Mouse (Mus musculus) ES-Bruce4 (cell line): ENCODE data around the gene Cct7. TPM values are rescaled to one million over a fixed set of nuclear protein-coding genes. Genes with fewer than 3 reads are reported as not detected.
A peak's percentile ranks its signal among the peaks of the same experiment; 100 is the strongest.

ENCODE experiments used
- H3K27ac ChIP-seq: 2 replicates; pipeline ENCODE4 v1.5.1; 2012; ENCODE audit warnings: low read length, inconsistent platforms; ENCODE audit not compliant: insufficient read depth
- H3K27me3 ChIP-seq: 2 replicates; pipeline ENCODE4 v1.6.1; 2012; ENCODE audit warnings: mild to moderate bottlenecking, low read length, inconsistent platforms; ENCODE audit not compliant: control insufficient read depth, poor library complexity, insufficient read depth, severe bottlenecking
- H3K36me3 ChIP-seq: 2 replicates; pipeline ENCODE4 v1.6.1; 2012; ENCODE audit warnings: inconsistent platforms, mild to moderate bottlenecking, low read length, moderate library complexity; ENCODE audit not compliant: control insufficient read depth, poor library complexity, insufficient read depth, severe bottlenecking
- H3K4me1 ChIP-seq: one replicate; pipeline ENCODE4 v1.8.1; 2011; ENCODE audit warnings: low read length; ENCODE audit not compliant: control insufficient read depth, insufficient read depth
- H3K4me3 ChIP-seq: 2 replicates; pipeline ENCODE4 v1.5.1; 2011; ENCODE audit warnings: low read depth, mild to moderate bottlenecking, low read length
- H3K9ac ChIP-seq: 2 replicates; pipeline ENCODE4 v1.6.1; 2012; ENCODE audit warnings: low read depth, mild to moderate bottlenecking, inconsistent platforms; ENCODE audit not compliant: poor library complexity, severe bottlenecking
- H3K9me3 ChIP-seq: replicated peaks from 2 replicates; pipeline ENCODE4 v1.6.1; 2012; ENCODE audit warnings: mild to moderate bottlenecking, low read length, inconsistent platforms; ENCODE audit not compliant: control insufficient read depth, poor library complexity, insufficient read depth, severe bottlenecking
- CTCF ChIP-seq: IDR thresholded peaks from one replicate; pipeline ENCODE4 v1.8.1; 2011; ENCODE audit warnings: low read depth, low read length
- EP300 ChIP-seq: IDR thresholded peaks from 2 replicates; pipeline ENCODE4 v1.6.1; 2011; ENCODE audit warnings: low read depth, low read length; ENCODE audit not compliant: insufficient read depth
- POLR2A ChIP-seq: IDR thresholded peaks from one replicate; pipeline ENCODE4 v1.8.1; 2011; ENCODE audit warnings: low read length; ENCODE audit not compliant: insufficient read depth
- polyA plus RNA-seq: library from polyadenylated mRNA; stranded (reverse); fragments of >200 nt; gene quantifications from 2 replicates; pipeline ENCODE4 v1.2.4, GENCODE M21; 2011; ENCODE audit warnings: low read depth; ENCODE audit not compliant: missing spikeins, insufficient read depth, insufficient read length

Cct7 gene
- polyA plus RNA-seq, 1 experiment = 467 TPM

- H3K9ac ChIP-seq = peak within 1 kb of the TSS; percentile 83
- H3K4me1 ChIP-seq = peaks cover 2% of the 10 kb centered on the region
- no peaks in the 10 kb centered on the region for H3K27me3 ChIP-seq
- H3K27ac ChIP-seq = peak within 1 kb of the TSS; percentile 58
- H3K4me3 ChIP-seq = peak within 1 kb of the TSS; percentile 97
- peak; percentile 91 for TF ChIP-seq POLR2A
- no peak for TF ChIP-seq CTCF
- 0 out of 2 replicates have a peak, but pooled peaks have one; percentile 37 for TF ChIP-seq EP300
- H3K9me3 ChIP-seq = no peaks in the 10 kb centered on the region
- peaks cover 9% of the 10 kb centered on the region for H3K36me3 ChIP-seq
Observed at GRCm38 (mm10) chr6:85451664-85452410, 523 bp downstream of the Cct7 start, which contains the start of gene Pradc1. TSS of gene Pradc1 (minus strand) at chr6:85451970.

GRCm38 (mm10) chr6:85452411-85452665, 1.0 kb downstream of the Cct7 start:
- no peak for TF ChIP-seq EP300
- TF ChIP-seq POLR2A = no peak
- TF ChIP-seq CTCF = no peak
- Histone ChIP-seq H3K27me3 (no peaks in the 10 kb centered on the region), H3K4me3 (peak overlapping the region; percentile 89), H3K27ac (no peak overlapping the region), H3K9ac (peak overlapping the region; percentile 83), H3K9me3 (no peaks in the 10 kb centered on the region), H3K36me3 (peaks cover 9% of the 10 kb centered on the region), H3K4me1 (peaks cover 2% of the 10 kb centered on the region)

- Histone ChIP-seq H3K27ac (no peak overlapping the region), H3K4me1 (peaks cover 2% of the 10 kb centered on the region), H3K36me3 (peaks cover 14% of the 10 kb centered on the region), H3K9ac (peak overlapping the region; percentile 83), H3K9me3 (no peaks in the 10 kb centered on the region), H3K4me3 (peak overlapping the region; percentile 89), H3K27me3 (no peaks in the 10 kb centered on the region)
- TF ChIP-seq CTCF (no peak), POLR2A (no peak), EP300 (no peak)
Observed at GRCm38 (mm10) chr6:85452816-85453215, 1.5 kb downstream of the Cct7 start.

- no peak overlapping the region for H3K9ac ChIP-seq
- H3K27me3 ChIP-seq = no peaks in the 10 kb centered on the region
- TF ChIP-seq POLR2A = no peak
- H3K4me1 ChIP-seq = no peaks in the 10 kb centered on the region
- H3K27ac ChIP-seq = no peak overlapping the region
- peaks cover 67% of the 10 kb centered on the region for H3K36me3 ChIP-seq
- H3K9me3 ChIP-seq = no peaks in the 10 kb centered on the region
- H3K4me3 ChIP-seq = no peak overlapping the region
Observed at GRCm38 (mm10) chr6:85459621-85460020, 8.3 kb downstream of the Cct7 start.

GRCm38 (mm10) chr6:85465381-85465780, 14.1 kb downstream of the Cct7 start:
- H3K9ac ChIP-seq = no peak overlapping the region
- TF ChIP-seq CTCF = no peak
- no peak for TF ChIP-seq EP300
- TF ChIP-seq POLR2A = no peak
- no peak overlapping the region for H3K27ac ChIP-seq
- H3K9me3 ChIP-seq = no peaks in the 10 kb centered on the region
- no peaks in the 10 kb centered on the region for H3K27me3 ChIP-seq
- H3K36me3 ChIP-seq = peaks cover 75% of the 10 kb centered on the region
- H3K4me3 ChIP-seq = no peak overlapping the region
- H3K4me1 ChIP-seq = no peaks in the 10 kb centered on the region

- no peaks in the 10 kb centered on the region for H3K4me1 ChIP-seq
- H3K27me3 ChIP-seq = no peaks in the 10 kb centered on the region
- no peak overlapping the region for H3K9ac ChIP-seq
- H3K36me3 ChIP-seq = peaks cover 33% of the 10 kb centered on the region
- no peaks in the 10 kb centered on the region for H3K9me3 ChIP-seq
- no peak overlapping the region for H3K4me3 ChIP-seq
- H3K27ac ChIP-seq = no peak overlapping the region
- TF ChIP-seq POLR2A = no peak
- no peak for TF ChIP-seq EP300
- no peak for TF ChIP-seq CTCF
Observed at GRCm38 (mm10) chr6:85469660-85470430, 18.5 kb downstream of the Cct7 start.
